Mouse (Mus musculus) gastrocnemius, postnatal 4 days (tissue): ENCODE measurements around the gene Ahdc1. TPM values are rescaled to one million over a fixed set of nuclear protein-coding genes. Genes with fewer than 3 reads are reported as not detected.
A peak's percentile ranks its signal among the peaks of the same experiment; 100 is the strongest.

Experiments
- DNase-seq, 2 experiments: peaks; one replicate each; pipeline ENCODE4 v3.0.0; 2021 to 2022; ENCODE audit warnings: low spot score in 2 of 2, mixed read lengths in 2 of 2
- total RNA-seq, 2 experiments: library from RNA; stranded (reverse); gene quantifications; 2 replicates each; pipeline ENCODE4 v1.2.3; 2021

The Ahdc1 gene
- total RNA-seq, 2 experiments from 2014 or later, result 107 to 112 TPM

GRCm38 (mm10) chr4:133038521-133039115 lies 27.6 kb downstream of the Ahdc1 start:
- DNase-seq, result peak in 1 of 2 experiments; percentile 78

- DNase-seq, result peak in 1 of 2 experiments; percentile 70
These were observed 28.2 kb downstream of the Ahdc1 start for GRCm38 (mm10) chr4:133039116-133039819.

GRCm38 (mm10) chr4:133039832-133040231 lies 28.8 kb downstream of the Ahdc1 start:
- no peak for DNase-seq

- no peak for DNase-seq
These were observed 29.3 kb downstream of the Ahdc1 start for GRCm38 (mm10) chr4:133040241-133040904.

GRCm38 (mm10) chr4:133042244-133042643 lies 31.2 kb downstream of the Ahdc1 start:
- no peak for DNase-seq

- DNase-seq, result no peak
These were observed 31.9 kb downstream of the Ahdc1 start for GRCm38 (mm10) chr4:133042651-133043635.

GRCm38 (mm10) chr4:133043798-133044646 lies 33.0 kb downstream of the Ahdc1 start:
- peak in 1 of 2 experiments; percentile 61 for DNase-seq

- DNase-seq, result no peak
These were observed 33.6 kb downstream of the Ahdc1 start for GRCm38 (mm10) chr4:133044647-133045094.

GRCm38 (mm10) chr4:133045771-133046474 lies 34.9 kb downstream of the Ahdc1 start:
- DNase-seq, result no peak

GRCm38 (mm10) chr4:133046691-133047352 lies 35.8 kb downstream of the Ahdc1 start:
- DNase-seq, result no peak

GRCm38 (mm10) chr4:133047353-133048105 lies 36.5 kb downstream of the Ahdc1 start:
- DNase-seq, result no peak

- DNase-seq, result no peak
These were observed 38.2 kb downstream of the Ahdc1 start for GRCm38 (mm10) chr4:133049071-133049920.

GRCm38 (mm10) chr4:133050196-133050836 lies 39.3 kb downstream of the Ahdc1 start:
- DNase-seq, result no peak

- DNase-seq, result no peak
These were observed 39.9 kb downstream of the Ahdc1 start for GRCm38 (mm10) chr4:133050837-133051549.

GRCm38 (mm10) chr4:133051550-133051865 lies 40.4 kb downstream of the Ahdc1 start:
- DNase-seq, result no peak
